Mouse (Mus musculus) heart, embryonic 12.5 days (tissue): ENCODE data around the gene Olfr301. TPM values are rescaled to one million over a fixed set of nuclear protein-coding genes. Genes with fewer than 3 reads are reported as not detected.

Source experiments
- ATAC-seq: fragments of 200-750 bp; cut with Nextera tagmentation; 2 replicates; pipeline ENCODE4 v1.8.0; 2017; ENCODE audit warnings: moderate TSS enrichment, moderate library complexity; ENCODE audit not compliant: insufficient number of reproducible peaks, low FRiP score
- H3K27ac ChIP-seq: fragments of 300-500 bp; sonication (generic); 2 replicates; pipeline ENCODE4 v1.5.1; 2016; ENCODE audit warnings: mild to moderate bottlenecking, moderate library complexity; ENCODE audit not compliant: poor library complexity, severe bottlenecking
- H3K27me3 ChIP-seq: fragments of 300-500 bp; sonication (generic); replicated peaks from 2 replicates; pipeline ENCODE4 v1.6.1; 2016; ENCODE audit warnings: mild to moderate bottlenecking, moderate library complexity
- H3K36me3 ChIP-seq: fragments of 300-500 bp; sonication (generic); 2 replicates; pipeline ENCODE4 v1.6.1; 2016; ENCODE audit warnings: mild to moderate bottlenecking, moderate library complexity
- H3K4me1 ChIP-seq: fragments of 300-500 bp; sonication (generic); replicated peaks from 2 replicates; pipeline ENCODE4 v1.6.1; 2016; ENCODE audit warnings: mild to moderate bottlenecking
- H3K4me2 ChIP-seq: fragments of 300-500 bp; sonication (generic); 2 replicates; pipeline ENCODE4 v1.6.1; 2016; ENCODE audit warnings: mild to moderate bottlenecking, moderate library complexity
- H3K4me3 ChIP-seq: fragments of 300-500 bp; sonication (generic); 2 replicates; pipeline ENCODE4 v1.5.1; 2016; ENCODE audit warnings: mild to moderate bottlenecking
- H3K9ac ChIP-seq: fragments of 300-500 bp; sonication (generic); 2 replicates; pipeline ENCODE4 v1.6.1; 2016; ENCODE audit warnings: mild to moderate bottlenecking, moderate library complexity
- H3K9me3 ChIP-seq: fragments of 300-500 bp; sonication (generic); replicated peaks from 2 replicates; pipeline ENCODE4 v1.6.1; 2016; ENCODE audit warnings: mild to moderate bottlenecking, moderate library complexity
- WGBS: fragments of 180-500 bp; shearing (Covaris S2); methylation state at CpG from one replicate; pipeline ENCODE4 v1.1.7; 2016; 5-methylcytosine and 5-hydroxymethylcytosine counted together
- polyA plus RNA-seq: library from polyadenylated mRNA; unstranded; fragments of >200 nt; fragmentation: Nextera tagmentation; extraction: Ambion mirVana; gene quantifications from 2 replicates; pipeline ENCODE4 v1.2.1, GENCODE M21; 2016

The Olfr301 gene
- not detected in 2 replicates for polyA plus RNA-seq

- Histone ChIP-seq H3K36me3 (no peaks in the 10 kb centered on the region), H3K4me3 (no peak within 1 kb of the TSS), H3K27ac (no peak within 1 kb of the TSS), H3K4me1 (no peaks in the 10 kb centered on the region), H3K9me3 (no peaks in the 10 kb centered on the region), H3K4me2 (no peak within 1 kb of the TSS), H3K27me3 (no peaks in the 10 kb centered on the region), H3K9ac (no peak within 1 kb of the TSS)
- ATAC-seq: no peak
- 72% methylated on average over 2 of the region's 2 CpGs for WGBS
These were observed at the start of gene Olfr301 for GRCm38 (mm10) chr7:86403546-86403945. TSS of gene Olfr301 (plus strand) at chr7:86403846.

- H3K9me3 ChIP-seq: no peaks in the 10 kb centered on the region
- no peak within 1 kb of the TSS for H3K9ac ChIP-seq
- no peak for ATAC-seq
- no peak within 1 kb of the TSS for H3K4me2 ChIP-seq
- no peaks in the 10 kb centered on the region for H3K27me3 ChIP-seq
- H3K27ac ChIP-seq: no peak within 1 kb of the TSS
- WGBS: 74% methylated on average over 1 of the region's 1 CpGs
- no peaks in the 10 kb centered on the region for H3K36me3 ChIP-seq
- no peaks in the 10 kb centered on the region for H3K4me1 ChIP-seq
- H3K4me3 ChIP-seq: no peak within 1 kb of the TSS
These were observed 36.8 kb upstream of the Olfr301 start, which contains the start of gene Olfr305 for GRCm38 (mm10) chr7:86366828-86367227. TSS of gene Olfr305 (minus strand) at chr7:86366928.

DNA sequence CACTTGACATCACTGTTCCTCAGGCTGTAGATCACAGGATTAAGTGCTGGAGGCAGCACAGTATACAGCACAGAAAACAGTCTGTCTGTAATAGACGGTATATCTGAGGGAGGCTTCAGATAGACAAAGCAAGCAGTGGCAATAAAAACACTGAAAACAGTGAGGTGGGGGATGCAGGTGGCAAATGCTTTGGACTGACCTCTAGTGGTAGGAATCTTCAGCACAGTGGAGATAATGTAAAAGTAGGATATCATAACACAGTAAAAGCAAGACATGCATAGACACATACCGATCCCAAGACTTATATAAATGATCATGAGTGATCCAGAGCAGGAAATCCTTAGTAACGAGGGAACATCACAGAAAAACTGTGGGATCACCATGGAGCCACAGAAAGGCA lies 17.9 kb upstream of the Olfr301 start:
- Histone ChIP-seq H3K9ac (no peak overlapping the region), H3K4me2 (no peak overlapping the region), H3K4me1 (no peaks in the 10 kb centered on the region), H3K4me3 (no peak overlapping the region), H3K36me3 (no peaks in the 10 kb centered on the region), H3K27ac (no peak overlapping the region), H3K9me3 (no peaks in the 10 kb centered on the region), H3K27me3 (no peaks in the 10 kb centered on the region)
- ATAC-seq: no peak
- 68% methylated on average over 3 of the region's 3 CpGs for WGBS

DNA sequence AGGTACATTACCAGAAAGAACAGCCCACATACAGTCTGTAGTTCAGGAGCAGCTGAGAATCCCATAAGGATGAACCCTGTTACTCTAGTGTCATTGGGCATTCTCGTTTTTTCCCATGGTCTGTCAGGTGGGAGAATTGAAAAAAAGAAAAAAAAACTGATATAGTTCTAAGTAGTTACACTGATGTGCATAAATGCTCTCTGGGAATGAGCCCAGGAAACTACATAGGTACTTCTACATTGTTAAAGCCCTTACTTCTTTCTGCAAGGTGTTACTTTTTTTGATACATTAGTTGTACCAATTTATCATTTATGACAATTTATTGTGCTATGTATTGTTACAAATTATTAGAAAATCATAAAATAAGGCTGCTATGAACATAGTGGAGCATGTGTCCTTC lies 17.1 kb upstream of the Olfr301 start, which contains the start of gene Olfr304:
Olfr304 (minus strand) TSS at position 101 of the 400 bp plus-strand sequence.
- Histone ChIP-seq H3K9me3 (no peaks in the 10 kb centered on the region), H3K27ac (no peak within 1 kb of the TSS), H3K9ac (no peak within 1 kb of the TSS), H3K27me3 (no peaks in the 10 kb centered on the region), H3K4me1 (no peaks in the 10 kb centered on the region), H3K4me2 (no peak within 1 kb of the TSS), H3K36me3 (no peaks in the 10 kb centered on the region), H3K4me3 (no peak within 1 kb of the TSS)
- ATAC-seq: no peak
- WGBS: 34% methylated on average over 1 of the region's 1 CpGs

DNA sequence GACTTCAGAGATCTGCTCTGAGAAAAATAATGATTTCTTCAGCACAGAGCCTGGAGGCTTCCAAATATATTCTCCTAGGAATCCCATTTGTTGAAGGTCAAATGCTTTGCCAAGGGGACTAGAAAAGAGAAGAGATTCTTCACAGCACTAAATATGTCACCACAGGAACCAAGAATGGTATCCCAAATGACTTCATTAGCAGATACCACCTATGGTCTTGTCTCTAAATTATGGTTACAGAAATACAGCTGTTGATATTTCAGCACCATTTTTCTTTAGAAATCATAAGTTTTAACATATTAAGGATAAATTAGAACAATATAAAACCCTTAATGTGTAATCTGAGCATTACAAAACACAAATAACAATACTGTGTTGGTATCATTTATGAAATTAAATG lies 6.0 kb upstream of the Olfr301 start, which contains the start of gene Olfr303:
Olfr303 (minus strand) TSS at position 101 of the 400 bp plus-strand sequence.
- Histone ChIP-seq H3K9ac (no peak within 1 kb of the TSS), H3K9me3 (no peaks in the 10 kb centered on the region), H3K4me3 (no peak within 1 kb of the TSS), H3K36me3 (no peaks in the 10 kb centered on the region), H3K4me2 (no peak within 1 kb of the TSS), H3K27me3 (no peaks in the 10 kb centered on the region), H3K4me1 (no peaks in the 10 kb centered on the region), H3K27ac (no peak within 1 kb of the TSS)
- no peak for ATAC-seq

DNA sequence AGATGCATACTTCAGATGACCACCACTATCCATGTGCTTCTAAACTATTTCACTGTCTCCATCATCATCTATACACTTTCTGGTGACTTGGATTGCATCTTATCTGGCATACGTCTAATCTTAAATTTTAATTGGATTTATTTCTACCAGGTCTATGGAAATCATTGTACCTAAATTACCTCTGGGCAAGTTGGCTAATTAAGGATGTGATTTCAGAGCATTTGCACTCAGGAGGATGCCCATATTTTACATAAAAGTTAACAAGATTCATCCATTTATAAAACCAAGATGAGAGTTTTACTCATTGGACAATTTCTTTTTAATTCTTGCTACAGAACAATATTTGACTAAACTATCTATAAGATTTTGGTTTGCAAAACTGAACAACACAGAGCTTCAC lies 56.0 kb downstream of the Olfr301 start, which contains the start of gene Olfr299:
Olfr299 (plus strand) TSS at position 301 of the 400 bp plus-strand sequence.
- ATAC-seq: no peak
- Histone ChIP-seq H3K27ac (no peak within 1 kb of the TSS), H3K9ac (no peak within 1 kb of the TSS), H3K9me3 (no peaks in the 10 kb centered on the region), H3K4me2 (no peak within 1 kb of the TSS), H3K27me3 (no peaks in the 10 kb centered on the region), H3K4me1 (no peaks in the 10 kb centered on the region), H3K36me3 (no peaks in the 10 kb centered on the region), H3K4me3 (no peak within 1 kb of the TSS)
- 81% methylated on average over 1 of the region's 1 CpGs for WGBS

Other genes starting within 250 kb of the Olfr301 start
- not detected in 2 replicates for gene Vmn2r75, start 232.1 kb upstream of the Olfr301 start, polyA plus RNA-seq
- gene Vmn2r76, start 157.5 kb upstream of the Olfr301 start, polyA plus RNA-seq: not detected in 2 replicates
- gene Olfr310, start 126.7 kb upstream of the Olfr301 start, polyA plus RNA-seq: not detected in 2 replicates
- not detected in 2 replicates for gene Olfr309, start 90.1 kb upstream of the Olfr301 start, polyA plus RNA-seq
- gene Olfr308, start 78.2 kb upstream of the Olfr301 start, polyA plus RNA-seq: not detected in 2 replicates
- not detected in 2 replicates for gene Olfr307, start 66.3 kb upstream of the Olfr301 start, polyA plus RNA-seq
- gene Olfr305, start 36.9 kb upstream of the Olfr301 start, polyA plus RNA-seq: not detected in 2 replicates
- not detected in 2 replicates for gene Olfr304, start 17.2 kb upstream of the Olfr301 start, polyA plus RNA-seq
- not detected in 2 replicates for gene Olfr303, start 6.1 kb upstream of the Olfr301 start, polyA plus RNA-seq
- gene Olfr299, start 56.1 kb downstream of the Olfr301 start, polyA plus RNA-seq: not detected in 2 replicates
- gene Olfr298, start 88.6 kb downstream of the Olfr301 start, polyA plus RNA-seq: not detected in 2 replicates
- not detected in 2 replicates for gene Olfr297, start 116.1 kb downstream of the Olfr301 start, polyA plus RNA-seq
- not detected in 2 replicates for gene Olfr295, start 180.0 kb downstream of the Olfr301 start, polyA plus RNA-seq
- not detected in 2 replicates for gene Olfr294, start 212.8 kb downstream of the Olfr301 start, polyA plus RNA-seq
- gene Olfr293, start 245.2 kb downstream of the Olfr301 start, polyA plus RNA-seq: not detected in 2 replicates